In the genomic region with DNA sequence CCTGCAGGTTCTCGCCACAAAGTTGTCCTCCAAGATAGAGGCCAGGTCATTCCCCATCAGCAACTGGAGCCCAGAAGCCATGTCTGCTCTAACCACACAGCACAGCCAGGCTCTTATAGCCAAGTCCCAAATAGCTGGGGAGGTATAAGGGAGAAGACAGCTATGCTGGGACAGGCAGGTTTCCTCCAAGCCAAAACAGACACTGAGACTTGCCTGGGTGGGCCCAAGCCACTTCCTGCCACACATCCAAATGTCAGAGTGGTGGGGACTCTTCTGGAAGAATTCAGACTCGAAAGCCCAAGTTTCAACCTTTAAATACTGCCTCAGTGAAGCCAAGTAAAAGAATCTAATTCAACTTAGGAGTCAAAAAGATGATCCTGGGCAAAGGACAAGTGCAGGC, we compare ENCODE assay signal across 13 mouse cellular contexts. TPM values are rescaled to one million over a fixed set of nuclear protein-coding genes. Genes with fewer than 3 reads are reported as not detected.
DNase-seq lines count a peak whose midpoint lies in the region; ATAC-seq and TF ChIP-seq lines count a peak whose summit lies in the region.
"Had no signal": no experiment of that assay in that cellular context is flagged by ENCODE, and none has a peak within 500 bp of the region (broad histone marks: within the 10 kb centered on the region; RNA-seq: fewer than 3 reads in every experiment).

No protein-coding gene starts in this region.

- TF ChIP-seq EP300 in CH12.LX (IDR thresholded peaks at IDR 0.05; ENCODE audit: low read length): no peak

- dilution Hi-C loops in CH12.LX (cut with MboI; ENCODE audit: extremely low pct_ligation_motif_present, extremely low pct_unique_long_range_greater_than_20kb, low sequenced_read_pairs): no loop called here

- 88% methylated on average over 2 of the region's 2 CpGs for WGBS in heart, embryonic 15.5 days
- 91% methylated on average over 2 of the region's 2 CpGs for WGBS in limb, embryonic 12.5 days

- no peak for ATAC-seq in heart, embryonic 15.5 days (replicated peaks; ENCODE audit: insufficient number of reproducible peaks, insufficient read depth, low FRiP score, low read depth)
- ATAC-seq in limb, embryonic 12.5 days (ENCODE audit: insufficient number of reproducible peaks, insufficient read depth, low FRiP score, low TSS enrichment, low read depth): no peak

- intact Hi-C loops in left cerebral cortex, postnatal 14 days (cut with DNase I): no loop called here

- H3K9me3 ChIP-seq in heart, embryonic 15.5 days (replicated peaks): no peaks in the 10 kb centered on the region
- H3K9me3 ChIP-seq in CH12.LX (replicated peaks; ENCODE audit: low read length): no peaks in the 10 kb centered on the region
- H3K9me3 ChIP-seq in limb, embryonic 12.5 days: no peaks in the 10 kb centered on the region
- H3K9me3 ChIP-seq: hindbrain, embryonic 10.5 days; lung, embryonic 15.5 days; neural tube, embryonic 12.5 days had no signal

- DNase-seq in heart, adult 8-10 months (ENCODE audit: low spot score): no peak
- DNase-seq in 3134 (ENCODE audit: extremely low read depth, insufficient read length, low spot score): peak; percentile 35
- no peak for DNase-seq in CH12.LX (ENCODE audit: extremely low read depth)
- DNase-seq in left cerebral cortex, postnatal 14 days (ENCODE audit: low spot score in 2 of 2): no peak
- no peak for DNase-seq in right cerebral cortex, postnatal 4 days
- DNase-seq: right cerebral cortex, adult 18-20 months had no signal

- H3K4me1 ChIP-seq in heart, embryonic 15.5 days (replicated peaks): peaks cover 80% of the 10 kb centered on the region
- peaks cover 38 to 83% of the 10 kb centered on the region in 2 experiments for H3K4me1 ChIP-seq in CH12.LX (ENCODE audit: control insufficient read depth in 1 of 2, insufficient read depth in 2 of 2)
- peaks cover 25% of the 10 kb centered on the region for H3K4me1 ChIP-seq in limb, embryonic 12.5 days (replicated peaks)

- no peak overlapping the region for H3K9ac ChIP-seq in heart, embryonic 15.5 days
- H3K9ac ChIP-seq in CH12.LX (ENCODE audit: insufficient read depth, low read depth): peak overlapping the region; percentile 19; the same call in 1 of the 2 replicates
- no peak overlapping the region for H3K9ac ChIP-seq in limb, embryonic 12.5 days (replicated peaks)
- H3K9ac ChIP-seq: lung, embryonic 15.5 days; neural tube, embryonic 12.5 days had no signal

- in situ Hi-C loops in CH12.LX (cut with MboI; ENCODE audit: low pct_ligation_motif_present, low pct_unique_long_range_greater_than_20kb, low sequenced_read_pairs): no loop called here

- no peak overlapping the region for H3K4me2 ChIP-seq in heart, embryonic 15.5 days
- H3K4me2 ChIP-seq in CH12.LX (ENCODE audit: insufficient read depth, low read depth, poor library complexity, severe bottlenecking): peak overlapping the region; percentile 32; the same call in 1 of the 2 replicates
- no peak overlapping the region for H3K4me2 ChIP-seq in limb, embryonic 12.5 days
- H3K4me2 ChIP-seq: lung, embryonic 15.5 days; midbrain, embryonic 11.5 days; neural tube, embryonic 12.5 days had no signal

- no peak for TF ChIP-seq POLR2A in CH12.LX (IDR thresholded peaks at IDR 0.05; ENCODE audit: low read depth, low read length)

- H3K27me3 ChIP-seq in heart, embryonic 15.5 days: no peaks in the 10 kb centered on the region
- H3K27me3 ChIP-seq in CH12.LX (replicated peaks): no peaks in the 10 kb centered on the region
- H3K27me3 ChIP-seq in limb, embryonic 12.5 days: no peaks in the 10 kb centered on the region
- H3K27me3 ChIP-seq: lung, embryonic 15.5 days; neural tube, embryonic 12.5 days had no signal

- H3K4me3 ChIP-seq in heart, embryonic 15.5 days: no peak overlapping the region
- H3K4me3 ChIP-seq in CH12.LX (replicated peaks in 1 of 3; ENCODE audit: low read depth in 2 of 3, low read length in 2 of 3, poor library complexity in 1 of 3): no peak overlapping the region
- no peak overlapping the region for H3K4me3 ChIP-seq in limb, embryonic 12.5 days (replicated peaks)
- H3K4me3 ChIP-seq: hindbrain, embryonic 10.5 days; lung, embryonic 15.5 days; neural tube, embryonic 12.5 days had no signal

- H3K27ac ChIP-seq in heart, embryonic 15.5 days: peak overlapping the region; percentile 71
- peak overlapping the region; percentile 70 for H3K27ac ChIP-seq in CH12.LX (ENCODE audit: insufficient read depth, low read depth)
- H3K27ac ChIP-seq in limb, embryonic 12.5 days: peak overlapping the region; percentile 42; the same call in 1 of the 2 replicates
- H3K27ac ChIP-seq: hindbrain, embryonic 10.5 days; lung, embryonic 15.5 days; neural tube, embryonic 12.5 days had no signal

- TF ChIP-seq CTCF in CH12.LX (conservative IDR thresholded peaks at IDR 0.05 in 1 of 2, IDR thresholded peaks at IDR 0.05 in 1 of 2; ENCODE audit: low read depth in 2 of 2, low read length in 2 of 2): no peak

- peaks cover 49% of the 10 kb centered on the region for H3K79me2 ChIP-seq in CH12.LX (replicated peaks; ENCODE audit: control insufficient read depth, extremely low read depth, insufficient read depth, poor library complexity, severe bottlenecking)

- H3K36me3 ChIP-seq in heart, embryonic 15.5 days: peaks cover 4% of the 10 kb centered on the region; the same call in 1 of the 2 replicates
- H3K36me3 ChIP-seq in CH12.LX (replicated peaks in 1 of 2; ENCODE audit: control insufficient read depth in 1 of 2, insufficient read depth in 1 of 2, low read length in 1 of 2): peaks cover 18 to 68% of the 10 kb centered on the region in 2 experiments
- H3K36me3 ChIP-seq in limb, embryonic 12.5 days: peaks cover 22% of the 10 kb centered on the region
- H3K36me3 ChIP-seq: lung, embryonic 15.5 days had no signal

- TF ChIP-seq RAD21 in CH12.LX (IDR thresholded peaks at IDR 0.05; ENCODE audit: low read depth, low read length): no peak

TF ChIP-seq in CH12.LX, 34 proteins besides CTCF, POLR2A, EP300 and RAD21:
- no peak for TF ChIP-seq ZNF384 (IDR thresholded peaks at IDR 0.05; ENCODE audit: low read depth, low read length)
- TF ChIP-seq GABPA (IDR thresholded peaks at IDR 0.05; ENCODE audit: insufficient replicate concordance, low read depth, low read length): no peak

RNA-seq across cellular contexts. Expression of a gene that starts 37.9 kb away (rescaled TPM):
- 5.9 and 10.1 TPM in 2 replicates for polyA plus RNA-seq in heart, embryonic 15.5 days (2015; fragmentation: Nextera tagmentation; extraction: Ambion mirVana)
- 10 to 100 TPM in 3 of 4 experiments, 1 to 10 TPM in 1; 9.5 to 16.7 (median 13.2) TPM for total RNA-seq in heart, adult 8-10 months (2022)
- 8.0 and 9.5 TPM in 2 replicates for total RNA-seq in CH12.LX (2012; rRNA removed)
- 3.3 and 3.6 TPM in 2 replicates for total RNA-seq in CH12.LX (2014; rRNA removed)
- polyA plus RNA-seq in CH12.LX (2012; ENCODE audit: insufficient read length, low read depth): 8.4 and 10.5 TPM in 2 replicates
- polyA plus RNA-seq in limb, embryonic 12.5 days (2016; fragmentation: Nextera tagmentation; extraction: Ambion mirVana): 6.0 and 7.4 TPM in 2 replicates
- total RNA-seq in left cerebral cortex, postnatal 14 days (2021): 10 to 100 TPM; 23.4 to 29.8 TPM

RNA-seq across cellular contexts. Expression of a gene that starts 38.0 kb away (rescaled TPM):
- polyA plus RNA-seq in heart, embryonic 15.5 days (2015; fragmentation: Nextera tagmentation; extraction: Ambion mirVana): 316 and 390 TPM in 2 replicates
- total RNA-seq in heart, adult 8-10 months (2022): 100 to 1,000 TPM; 373 to 528 (median 455) TPM
- total RNA-seq in CH12.LX (2012; rRNA removed): 153 and 177 TPM in 2 replicates
- total RNA-seq in CH12.LX (2014; rRNA removed): 60.9 and 74.7 TPM in 2 replicates
- 90.1 and 104 TPM in 2 replicates for polyA plus RNA-seq in CH12.LX (2012; ENCODE audit: insufficient read length, low read depth)
- 171 and 172 TPM in 2 replicates for polyA plus RNA-seq in limb, embryonic 12.5 days (2016; fragmentation: Nextera tagmentation; extraction: Ambion mirVana)
- 100 to 1,000 TPM; 126 to 135 TPM for total RNA-seq in left cerebral cortex, postnatal 14 days (2021)

RNA-seq across cellular contexts. Expression of a gene that starts 38.4 kb away (rescaled TPM):
- 1.5 and 1.8 TPM in 2 replicates for polyA plus RNA-seq in heart, embryonic 15.5 days (2015; fragmentation: Nextera tagmentation; extraction: Ambion mirVana)
- total RNA-seq in heart, adult 8-10 months (2022): under 1 TPM in 1 of 4 experiments, not detected in 3; 0.19 TPM
- total RNA-seq in CH12.LX (2012; rRNA removed) (1.5 and 1.8 TPM in 2 replicates), CH12.LX (2014; rRNA removed) (0.35 and 0.44 TPM in 2 replicates)
- 1.7 and 2.3 TPM in 2 replicates for polyA plus RNA-seq in CH12.LX (2012; ENCODE audit: insufficient read length, low read depth)
- polyA plus RNA-seq in limb, embryonic 12.5 days (2016; fragmentation: Nextera tagmentation; extraction: Ambion mirVana): 6.2 and 7.3 TPM in 2 replicates
- total RNA-seq in left cerebral cortex, postnatal 14 days (2021): under 1 TPM in 1 of 2 experiments, not detected in 1; 0.34 TPM
- total RNA-seq: left cerebral cortex, adult 18-20 months had no signal

RNA-seq across cellular contexts. Expression of a gene that starts 52.9 kb away (rescaled TPM):
- 0.37 and 0.75 TPM in 2 replicates for polyA plus RNA-seq in heart, embryonic 15.5 days (2015; fragmentation: Nextera tagmentation; extraction: Ambion mirVana)
- 1 to 10 TPM; 1.3 to 3.1 (median 2.4) TPM for total RNA-seq in heart, adult 8-10 months (2022)
- total RNA-seq in CH12.LX (2012; rRNA removed) (0.08 TPM in 2 replicates), CH12.LX (2014; rRNA removed) (0.04 TPM in 1 of 2 replicates, not detected in the other)
- polyA plus RNA-seq in CH12.LX (2012; ENCODE audit: insufficient read length, low read depth): 0.07 TPM in 1 of 2 replicates, not detected in the other
- 0.78 and 0.79 TPM in 2 replicates for polyA plus RNA-seq in limb, embryonic 12.5 days (2016; fragmentation: Nextera tagmentation; extraction: Ambion mirVana)
- total RNA-seq in left cerebral cortex, postnatal 14 days (2021): 1 to 10 TPM; 1.9 to 2.2 TPM

RNA-seq across cellular contexts. Expression of a gene that starts 55.8 kb away (rescaled TPM):
- polyA plus RNA-seq in heart, embryonic 15.5 days (2015; fragmentation: Nextera tagmentation; extraction: Ambion mirVana): 33.2 and 46.3 TPM in 2 replicates
- total RNA-seq in heart, adult 8-10 months (2022): 10 to 100 TPM; 28.0 to 31.2 (median 30.0) TPM
- total RNA-seq in CH12.LX (2012; rRNA removed) (70.8 and 73.2 TPM in 2 replicates), CH12.LX (2014; rRNA removed) (31.5 and 35.7 TPM in 2 replicates)
- polyA plus RNA-seq in CH12.LX (2012; ENCODE audit: insufficient read length, low read depth): 95.1 and 122 TPM in 2 replicates
- polyA plus RNA-seq in limb, embryonic 12.5 days (2016; fragmentation: Nextera tagmentation; extraction: Ambion mirVana): 51.3 and 68.4 TPM in 2 replicates
- 10 to 100 TPM; 23.1 to 25.2 TPM for total RNA-seq in left cerebral cortex, postnatal 14 days (2021)
